Mouse (Mus musculus): ENCODE data around the gene Cybc1. TPM values are rescaled to one million over a fixed set of nuclear protein-coding genes. Genes with fewer than 3 reads are reported as not detected.
A peak's percentile ranks its signal among the peaks of the same experiment; 100 is the strongest.

Cybc1 gene
- polyA plus RNA-seq, 1 experiment: 8.7 TPM

GRCm38 (mm10) chr11:121192742-121193141, 36.4 kb downstream of the Cybc1 start:
- Histone ChIP-seq H3K27ac (ENCODE audit: control insufficient read depth, insufficient read depth, low read depth, low read length) (no peak overlapping the region), H3K27me3 (ENCODE audit: control insufficient read depth, insufficient read depth, low read length) (no peaks in the 10 kb centered on the region), H3K4me1 (ENCODE audit: control insufficient read depth, insufficient read depth, low read length) (no peaks in the 10 kb centered on the region), H3K36me3 (ENCODE audit: control insufficient read depth, insufficient read depth, low read length) (no peaks in the 10 kb centered on the region), H3K4me3 (ENCODE audit: control insufficient read depth, low read depth, low read length) (no peak overlapping the region)
- TF ChIP-seq CTCF (IDR thresholded peaks at IDR 0.05; ENCODE audit: control insufficient read depth, insufficient read depth, insufficient replicate concordance, low read depth, low read length) (no peak), POLR2A (IDR thresholded peaks at IDR 0.05; ENCODE audit: control insufficient read depth, low read depth, low read length) (no peak)

- H3K27me3 ChIP-seq (ENCODE audit: control insufficient read depth, insufficient read depth, low read length): no peaks in the 10 kb centered on the region
- no peak overlapping the region for H3K27ac ChIP-seq (ENCODE audit: control insufficient read depth, insufficient read depth, low read depth, low read length)
- H3K4me3 ChIP-seq (ENCODE audit: control insufficient read depth, low read depth, low read length): no peak overlapping the region
- no peaks in the 10 kb centered on the region for H3K36me3 ChIP-seq (ENCODE audit: control insufficient read depth, insufficient read depth, low read length)
- H3K4me1 ChIP-seq (ENCODE audit: control insufficient read depth, insufficient read depth, low read length): no peaks in the 10 kb centered on the region
- TF ChIP-seq CTCF (IDR thresholded peaks at IDR 0.05; ENCODE audit: control insufficient read depth, insufficient read depth, insufficient replicate concordance, low read depth, low read length): no peak
Observed at GRCm38 (mm10) chr11:121189681-121190080, 39.4 kb downstream of the Cybc1 start.

- Histone ChIP-seq H3K27me3 (ENCODE audit: control insufficient read depth, insufficient read depth, low read length) (no peaks in the 10 kb centered on the region), H3K36me3 (ENCODE audit: control insufficient read depth, insufficient read depth, low read length) (no peaks in the 10 kb centered on the region), H3K27ac (ENCODE audit: control insufficient read depth, insufficient read depth, low read depth, low read length) (no peak overlapping the region), H3K4me3 (ENCODE audit: control insufficient read depth, low read depth, low read length) (no peak overlapping the region), H3K4me1 (ENCODE audit: control insufficient read depth, insufficient read depth, low read length) (no peaks in the 10 kb centered on the region)
- TF ChIP-seq POLR2A (IDR thresholded peaks at IDR 0.05; ENCODE audit: control insufficient read depth, low read depth, low read length): no peak
- peak; percentile 95 for TF ChIP-seq CTCF (IDR thresholded peaks at IDR 0.05; ENCODE audit: control insufficient read depth, insufficient read depth, insufficient replicate concordance, low read depth, low read length)
Observed at GRCm38 (mm10) chr11:121176285-121177270, 52.5 kb downstream of the Cybc1 start.

- Histone ChIP-seq H3K4me1 (ENCODE audit: control insufficient read depth, insufficient read depth, low read length) (no peaks in the 10 kb centered on the region), H3K4me3 (ENCODE audit: control insufficient read depth, low read depth, low read length) (no peak overlapping the region), H3K27ac (ENCODE audit: control insufficient read depth, insufficient read depth, low read depth, low read length) (no peak overlapping the region), H3K27me3 (ENCODE audit: control insufficient read depth, insufficient read depth, low read length) (no peaks in the 10 kb centered on the region), H3K36me3 (ENCODE audit: control insufficient read depth, insufficient read depth, low read length) (no peaks in the 10 kb centered on the region)
- no peak for TF ChIP-seq CTCF (IDR thresholded peaks at IDR 0.05; ENCODE audit: control insufficient read depth, insufficient read depth, insufficient replicate concordance, low read depth, low read length)
- TF ChIP-seq POLR2A (IDR thresholded peaks at IDR 0.05; ENCODE audit: control insufficient read depth, low read depth, low read length): no peak
Observed at GRCm38 (mm10) chr11:121174234-121174633, 54.9 kb downstream of the Cybc1 start.

GRCm38 (mm10) chr11:121173203-121173602, 55.9 kb downstream of the Cybc1 start:
- no peak overlapping the region for H3K27ac ChIP-seq (ENCODE audit: control insufficient read depth, insufficient read depth, low read depth, low read length)
- H3K27me3 ChIP-seq (ENCODE audit: control insufficient read depth, insufficient read depth, low read length): no peaks in the 10 kb centered on the region
- TF ChIP-seq CTCF (IDR thresholded peaks at IDR 0.05; ENCODE audit: control insufficient read depth, insufficient read depth, insufficient replicate concordance, low read depth, low read length) (no peak), POLR2A (IDR thresholded peaks at IDR 0.05; ENCODE audit: control insufficient read depth, low read depth, low read length) (no peak)
- no peak overlapping the region for H3K4me3 ChIP-seq (ENCODE audit: control insufficient read depth, low read depth, low read length)
- no peaks in the 10 kb centered on the region for H3K36me3 ChIP-seq (ENCODE audit: control insufficient read depth, insufficient read depth, low read length)
- H3K4me1 ChIP-seq (ENCODE audit: control insufficient read depth, insufficient read depth, low read length): no peaks in the 10 kb centered on the region

Other genes starting within 250 kb of the Cybc1 start
- gene Csnk1d, start 238.0 kb downstream of the Cybc1 start, polyA plus RNA-seq (2012; rRNA removed): 97.0 and 111 TPM in 2 replicates
- 0.71 and 0.95 TPM in 2 replicates for gene Cd7, start 189.9 kb downstream of the Cybc1 start, polyA plus RNA-seq (2012; rRNA removed)
- not detected in 2 replicates for gene Sectm1b, start 165.8 kb downstream of the Cybc1 start, polyA plus RNA-seq (2012; rRNA removed)
- gene Sectm1a, start 148.1 kb downstream of the Cybc1 start, polyA plus RNA-seq (2012; rRNA removed): 8.9 and 9.0 TPM in 2 replicates
- gene Tex19.2, start 110.6 kb downstream of the Cybc1 start, polyA plus RNA-seq (2012; rRNA removed): 23.9 and 27.6 TPM in 2 replicates
- gene Tex19.1, start 83.2 kb downstream of the Cybc1 start, polyA plus RNA-seq (2012; rRNA removed): 11.7 and 16.1 TPM in 2 replicates
- 0.31 and 0.35 TPM in 2 replicates for gene Uts2r, start 69.1 kb downstream of the Cybc1 start, polyA plus RNA-seq (2012; rRNA removed)
- gene Hexdc, start 24.9 kb downstream of the Cybc1 start, polyA plus RNA-seq (2012; rRNA removed): 5.2 and 6.0 TPM in 2 replicates
- 2.7 and 3.1 TPM in 2 replicates for gene Ogfod3, start 24.6 kb downstream of the Cybc1 start, polyA plus RNA-seq (2012; rRNA removed)
- 8.2 and 8.9 TPM in 2 replicates for gene Narf, start 7.9 kb upstream of the Cybc1 start, polyA plus RNA-seq (2012; rRNA removed)
- gene Foxk2, start 30.7 kb upstream of the Cybc1 start, polyA plus RNA-seq (2012; rRNA removed): 78.5 and 80.0 TPM in 2 replicates
- 26.7 and 27.9 TPM in 2 replicates for gene Wdr45b, start 125.1 kb upstream of the Cybc1 start, polyA plus RNA-seq (2012; rRNA removed)
- gene Rab40b, start 158.9 kb upstream of the Cybc1 start, polyA plus RNA-seq (2012; rRNA removed): 0.32 and 0.47 TPM in 2 replicates
- gene Fn3krp, start 192.1 kb upstream of the Cybc1 start, polyA plus RNA-seq (2012; rRNA removed): 7.1 and 8.0 TPM in 2 replicates
- gene Fn3k, start 205.6 kb upstream of the Cybc1 start, polyA plus RNA-seq (2012; rRNA removed): 0.09 and 0.11 TPM in 2 replicates
- gene Tbcd, start 222.6 kb upstream of the Cybc1 start, polyA plus RNA-seq (2012; rRNA removed): 22.4 and 23.4 TPM in 2 replicates

Measured in testis, adult 2 months (tissue).